Mouse (Mus musculus): ENCODE results near the gene Slc1a1. TPM values are rescaled to one million over a fixed set of nuclear protein-coding genes. Genes with fewer than 3 reads are reported as not detected.

The Slc1a1 gene
- polyA plus RNA-seq, 1 experiment: 2.8 TPM

GRCm38 (mm10) chr19:28852001-28852400 is 17.2 kb downstream of the Slc1a1 start:
- no peak for DNase-seq (ENCODE audit: low spot score)

GRCm38 (mm10) chr19:28854831-28855230 is 20.0 kb downstream of the Slc1a1 start:
- DNase-seq (ENCODE audit: low spot score): no peak

- DNase-seq (ENCODE audit: low spot score): no peak
Measured at GRCm38 (mm10) chr19:28860246-28860645, 25.4 kb downstream of the Slc1a1 start.

- no peak for DNase-seq (ENCODE audit: low spot score)
Measured at GRCm38 (mm10) chr19:28863626-28864025, 28.8 kb downstream of the Slc1a1 start.

GRCm38 (mm10) chr19:28864981-28865380 is 30.1 kb downstream of the Slc1a1 start:
- DNase-seq (ENCODE audit: low spot score): no peak

GRCm38 (mm10) chr19:28865501-28865900 is 30.7 kb downstream of the Slc1a1 start:
- no peak for DNase-seq (ENCODE audit: low spot score)

- DNase-seq (ENCODE audit: low spot score): no peak
Measured at GRCm38 (mm10) chr19:28869251-28869855, 34.5 kb downstream of the Slc1a1 start.

GRCm38 (mm10) chr19:28870351-28870750 is 35.5 kb downstream of the Slc1a1 start:
- DNase-seq (ENCODE audit: low spot score): no peak

GRCm38 (mm10) chr19:28879476-28879875 is 44.6 kb downstream of the Slc1a1 start:
- DNase-seq (ENCODE audit: low spot score): no peak

GRCm38 (mm10) chr19:28883126-28883525 is 48.3 kb downstream of the Slc1a1 start:
- no peak for DNase-seq (ENCODE audit: low spot score)

- DNase-seq (ENCODE audit: low spot score): no peak
Measured at GRCm38 (mm10) chr19:28888496-28888895, 53.6 kb downstream of the Slc1a1 start.

- no peak for DNase-seq (ENCODE audit: low spot score)
Measured at GRCm38 (mm10) chr19:28889251-28889650, 54.4 kb downstream of the Slc1a1 start.

GRCm38 (mm10) chr19:28891238-28891637 is 56.4 kb downstream of the Slc1a1 start:
- DNase-seq (ENCODE audit: low spot score): no peak

GRCm38 (mm10) chr19:28891864-28892263 is 57.0 kb downstream of the Slc1a1 start:
- DNase-seq (ENCODE audit: low spot score): no peak

GRCm38 (mm10) chr19:28896639-28897038 is 61.8 kb downstream of the Slc1a1 start:
- no peak for DNase-seq (ENCODE audit: low spot score)

- no peak for DNase-seq (ENCODE audit: low spot score)
Measured at GRCm38 (mm10) chr19:28897497-28897896, 62.6 kb downstream of the Slc1a1 start.

- no peak for DNase-seq (ENCODE audit: low spot score)
Measured at GRCm38 (mm10) chr19:28900771-28901170, 65.9 kb downstream of the Slc1a1 start.

- DNase-seq (ENCODE audit: low spot score): no peak
Measured at GRCm38 (mm10) chr19:28902111-28902510, 67.3 kb downstream of the Slc1a1 start.

GRCm38 (mm10) chr19:28902806-28903205 is 68.0 kb downstream of the Slc1a1 start:
- DNase-seq (ENCODE audit: low spot score): no peak

- DNase-seq (ENCODE audit: low spot score): no peak
Measured at GRCm38 (mm10) chr19:28903536-28904119, 68.8 kb downstream of the Slc1a1 start.

GRCm38 (mm10) chr19:28908186-28908585 is 73.3 kb downstream of the Slc1a1 start:
- DNase-seq (ENCODE audit: low spot score): no peak

GRCm38 (mm10) chr19:28908693-28909092 is 73.8 kb downstream of the Slc1a1 start:
- no peak for DNase-seq (ENCODE audit: low spot score)

- no peak for DNase-seq (ENCODE audit: low spot score)
Measured at GRCm38 (mm10) chr19:28914598-28914997, 79.7 kb downstream of the Slc1a1 start.
